Mouse (Mus musculus) limb, embryonic 13.5 days (tissue): ENCODE data around the gene Olfr52. TPM values are rescaled to one million over a fixed set of nuclear protein-coding genes. Genes with fewer than 3 reads are reported as not detected.
"Not testable (repeated sequence)": the region's sequence is repeated elsewhere in the genome, so short reads cannot be mapped to it uniquely, and the experiment has no call there.

Experiments
- ATAC-seq: fragments of 200-750 bp; cut with Nextera tagmentation; 2 replicates; pipeline ENCODE4 v1.8.0; 2017; ENCODE audit warnings: low read depth, moderate number of reproducible peaks, moderate TSS enrichment; ENCODE audit not compliant: low FRiP score
- H3K27ac ChIP-seq: fragments of 300-500 bp; sonication (generic); 2 replicates; pipeline ENCODE4 v1.5.1; 2015; ENCODE audit warnings: inconsistent platforms, mild to moderate bottlenecking, moderate library complexity
- H3K27me3 ChIP-seq: fragments of 300-500 bp; sonication (generic); 2 replicates; pipeline ENCODE4 v1.6.1; 2015; ENCODE audit warnings: mild to moderate bottlenecking, inconsistent platforms
- H3K36me3 ChIP-seq: fragments of 300-500 bp; sonication (generic); 2 replicates; pipeline ENCODE4 v1.6.1; 2015; ENCODE audit warnings: inconsistent platforms, mild to moderate bottlenecking, moderate library complexity
- H3K4me1 ChIP-seq: fragments of 300-500 bp; sonication (generic); 2 replicates; pipeline ENCODE4 v1.6.1; 2015; ENCODE audit warnings: inconsistent platforms
- H3K4me2 ChIP-seq: fragments of 300-500 bp; sonication (generic); replicated peaks from 2 replicates; pipeline ENCODE4 v1.6.1; 2015; ENCODE audit warnings: inconsistent platforms, mild to moderate bottlenecking, moderate library complexity
- H3K4me3 ChIP-seq: fragments of 300-500 bp; sonication (generic); 2 replicates; pipeline ENCODE4 v1.5.1; 2015; ENCODE audit warnings: moderate library complexity, mild to moderate bottlenecking, inconsistent platforms
- H3K9ac ChIP-seq: fragments of 300-500 bp; sonication (generic); 2 replicates; pipeline ENCODE4 v1.6.1; 2015; ENCODE audit warnings: mild to moderate bottlenecking, inconsistent platforms
- H3K9me3 ChIP-seq: fragments of 300-500 bp; sonication (generic); 2 replicates; pipeline ENCODE4 v1.6.1; 2016; ENCODE audit warnings: inconsistent platforms
- WGBS: fragments of 180-500 bp; shearing (Covaris S2); methylation state at CpG from one replicate; pipeline ENCODE4 v1.1.7; 2015; 5-methylcytosine and 5-hydroxymethylcytosine counted together
- polyA plus RNA-seq: library from polyadenylated mRNA; unstranded; fragments of >200 nt; fragmentation: Nextera tagmentation; extraction: Ambion mirVana; gene quantifications from 2 replicates; pipeline ENCODE4 v1.2.1, GENCODE M21; 2015

Olfr52 gene
- not detected in 2 replicates for polyA plus RNA-seq

GRCm38 (mm10) chr2:86185583-86185982, at the start of gene Olfr52:
Olfr52 (minus strand) TSS chr2:86185683.
- H3K27ac ChIP-seq, result no peak within 1 kb of the TSS
- H3K4me1 ChIP-seq, result no peaks in the 10 kb centered on the region
- no peaks in the 10 kb centered on the region for H3K36me3 ChIP-seq

GRCm38 (mm10) chr2:86231301-86231700, 45.8 kb upstream of the Olfr52 start, which contains the start of gene Olfr1047:
Olfr1047 (minus strand) TSS chr2:86231401.
- no peaks in the 10 kb centered on the region for H3K4me1 ChIP-seq
- H3K4me3 ChIP-seq, result no peak within 1 kb of the TSS
- WGBS, result 77% methylated on average over 1 of the region's 1 CpGs
- no peak within 1 kb of the TSS for H3K9ac ChIP-seq
- no peaks in the 10 kb centered on the region for H3K9me3 ChIP-seq
- H3K4me2 ChIP-seq, result no peak within 1 kb of the TSS
- no peak within 1 kb of the TSS for H3K27ac ChIP-seq
- H3K36me3 ChIP-seq, result no peaks in the 10 kb centered on the region
- H3K27me3 ChIP-seq, result no peaks in the 10 kb centered on the region
- no peak for ATAC-seq

More at GRCm38 (mm10) chr2:86185583-86185982, at the start of gene Olfr52:
- Histone ChIP-seq H3K4me2 (no peak within 1 kb of the TSS), H3K27me3 (no peaks in the 10 kb centered on the region), H3K9ac (no peak within 1 kb of the TSS), H3K4me3 (no peak within 1 kb of the TSS), H3K9me3 (no peaks in the 10 kb centered on the region)
- no peak for ATAC-seq

GRCm38 (mm10) chr2:86219214-86219613, 33.7 kb upstream of the Olfr52 start, which contains the start of gene Olfr1046:
Olfr1046 (minus strand) TSS chr2:86219314.
- WGBS, result 64% methylated on average over 2 of the region's 2 CpGs
- Histone ChIP-seq H3K9ac (no peak within 1 kb of the TSS), H3K27ac (no peak within 1 kb of the TSS), H3K4me1 (no peaks in the 10 kb centered on the region), H3K27me3 (no peaks in the 10 kb centered on the region), H3K36me3 (no peaks in the 10 kb centered on the region), H3K4me2 (no peak within 1 kb of the TSS), H3K4me3 (no peak within 1 kb of the TSS), H3K9me3 (no peaks in the 10 kb centered on the region)
- no peak for ATAC-seq

GRCm38 (mm10) chr2:86202909-86203308, 17.4 kb upstream of the Olfr52 start, which contains the start of gene Olfr1045:
Olfr1045 (minus strand) TSS chr2:86203009.
- H3K9me3 ChIP-seq, result no peaks in the 10 kb centered on the region
- H3K9ac ChIP-seq, result no peak within 1 kb of the TSS
- no peaks in the 10 kb centered on the region for H3K4me1 ChIP-seq
- no peak within 1 kb of the TSS for H3K4me2 ChIP-seq
- no peak within 1 kb of the TSS for H3K27ac ChIP-seq
- no peaks in the 10 kb centered on the region for H3K27me3 ChIP-seq
- ATAC-seq, result no peak
- H3K4me3 ChIP-seq, result no peak within 1 kb of the TSS
- no peaks in the 10 kb centered on the region for H3K36me3 ChIP-seq

GRCm38 (mm10) chr2:86195863-86196262, 10.4 kb upstream of the Olfr52 start:
- no peaks in the 10 kb centered on the region for H3K27me3 ChIP-seq
- H3K9me3 ChIP-seq, result no peaks in the 10 kb centered on the region
- H3K36me3 ChIP-seq, result no peaks in the 10 kb centered on the region
- H3K27ac ChIP-seq, result no peak overlapping the region
- no peak overlapping the region for H3K4me3 ChIP-seq
- H3K9ac ChIP-seq, result no peak overlapping the region
- no peak for ATAC-seq
- H3K4me2 ChIP-seq, result no peak overlapping the region
- 47% methylated on average over 1 of the region's 1 CpGs for WGBS
- H3K4me1 ChIP-seq, result no peaks in the 10 kb centered on the region

GRCm38 (mm10) chr2:86179950-86180349, 5.5 kb downstream of the Olfr52 start:
- WGBS, result 66% methylated on average over 3 of the region's 3 CpGs
- Histone ChIP-seq H3K4me1 (no peaks in the 10 kb centered on the region), H3K36me3 (no peaks in the 10 kb centered on the region), H3K4me3 (no peak overlapping the region), H3K27ac (no peak overlapping the region), H3K9ac (no peak overlapping the region), H3K4me2 (no peak overlapping the region), H3K27me3 (no peaks in the 10 kb centered on the region), H3K9me3 (no peaks in the 10 kb centered on the region)
- no peak for ATAC-seq

GRCm38 (mm10) chr2:86177720-86178119, 7.8 kb downstream of the Olfr52 start, which contains the start of gene Olfr1044:
Olfr1044 (minus strand) TSS chr2:86177820.
- no peaks in the 10 kb centered on the region for H3K9me3 ChIP-seq
- H3K4me2 ChIP-seq, result no peak within 1 kb of the TSS
- no peaks in the 10 kb centered on the region for H3K36me3 ChIP-seq
- no peak within 1 kb of the TSS for H3K9ac ChIP-seq
- no peaks in the 10 kb centered on the region for H3K27me3 ChIP-seq
- no peak within 1 kb of the TSS for H3K4me3 ChIP-seq
- no peak for ATAC-seq
- H3K27ac ChIP-seq, result no peak within 1 kb of the TSS
- no peaks in the 10 kb centered on the region for H3K4me1 ChIP-seq

- not testable (repeated sequence) for H3K4me1 ChIP-seq, H3K4me2 ChIP-seq, ATAC-seq, H3K9me3 ChIP-seq, H3K27me3 ChIP-seq, H3K27ac ChIP-seq, H3K4me3 ChIP-seq, H3K9ac ChIP-seq, H3K36me3 ChIP-seq
- WGBS, result 89% methylated on average over 7 of the region's 7 CpGs
Measured at GRCm38 (mm10) chr2:86175422-86175821, 10.1 kb downstream of the Olfr52 start.

- no peak within 1 kb of the TSS for H3K4me3 ChIP-seq
- H3K36me3 ChIP-seq, result no peaks in the 10 kb centered on the region
- no peaks in the 10 kb centered on the region for H3K4me1 ChIP-seq
- 95% methylated on average over 2 of the region's 2 CpGs for whole genome bisulfite sequencing
- no peaks in the 10 kb centered on the region for H3K27me3 ChIP-seq
- no peak for ATAC-seq
- H3K9me3 ChIP-seq, result no peaks in the 10 kb centered on the region
- no peak within 1 kb of the TSS for H3K4me2 ChIP-seq
- H3K9ac ChIP-seq, result no peak within 1 kb of the TSS
- no peak within 1 kb of the TSS for H3K27ac ChIP-seq
Measured at GRCm38 (mm10) chr2:86167422-86167821, 18.1 kb downstream of the Olfr52 start, which contains the start of gene Olfr1043. Olfr1043 (minus strand) TSS chr2:86167522.

- Histone ChIP-seq H3K27ac (no peak within 1 kb of the TSS), H3K9me3 (no peaks in the 10 kb centered on the region), H3K27me3 (no peaks in the 10 kb centered on the region), H3K4me2 (no peak within 1 kb of the TSS), H3K36me3 (no peaks in the 10 kb centered on the region), H3K4me3 (no peak within 1 kb of the TSS), H3K9ac (no peak within 1 kb of the TSS), H3K4me1 (no peaks in the 10 kb centered on the region)
- 82% methylated on average over 2 of the region's 2 CpGs for WGBS
- no peak for ATAC-seq
Measured at GRCm38 (mm10) chr2:86161738-86162137, 23.7 kb downstream of the Olfr52 start, which contains the start of gene Olfr1042. Olfr1042 (minus strand) TSS chr2:86161838.

- no peaks in the 10 kb centered on the region for H3K4me1 ChIP-seq
- no peak within 1 kb of the TSS for H3K9ac ChIP-seq
- ATAC-seq, result no peak
- no peaks in the 10 kb centered on the region for H3K27me3 ChIP-seq
- no peak within 1 kb of the TSS for H3K4me3 ChIP-seq
- H3K4me2 ChIP-seq, result no peak within 1 kb of the TSS
- H3K27ac ChIP-seq, result no peak within 1 kb of the TSS
- WGBS, result 74% methylated on average over 1 of the region's 1 CpGs
- H3K9me3 ChIP-seq, result no peaks in the 10 kb centered on the region
- no peaks in the 10 kb centered on the region for H3K36me3 ChIP-seq
Measured at GRCm38 (mm10) chr2:86146632-86147031, 38.9 kb downstream of the Olfr52 start, which contains the start of gene Olfr1040. Olfr1040 (minus strand) TSS chr2:86146732.

GRCm38 (mm10) chr2:86135828-86136227, 49.7 kb downstream of the Olfr52 start, which contains the start of gene Olfr1039:
Olfr1039 (minus strand) TSS chr2:86135928.
- WGBS, result 100% methylated on average over 1 of the region's 1 CpGs
- Histone ChIP-seq H3K4me3 (no peak within 1 kb of the TSS), H3K27me3 (no peaks in the 10 kb centered on the region), H3K4me1 (no peaks in the 10 kb centered on the region), H3K9ac (no peak within 1 kb of the TSS), H3K9me3 (no peaks in the 10 kb centered on the region), H3K27ac (no peak within 1 kb of the TSS), H3K36me3 (no peaks in the 10 kb centered on the region), H3K4me2 (no peak within 1 kb of the TSS)
- ATAC-seq, result no peak
